Mouse (Mus musculus): Measurements from ENCODE around the gene Tmem238l. TPM values are rescaled to one million over a fixed set of nuclear protein-coding genes. Genes with fewer than 3 reads are reported as not detected.

Tmem238l gene
- total RNA-seq, 1 experiment from 2014 or later: not detected

Other genes with a start within 250 kb of the Tmem238l start
- gene Pirt, start 44.7 kb upstream of the Tmem238l start, total RNA-seq (2017): not detected in 2 replicates
- 2.3 TPM in 1 of 2 replicates, not detected in the other for gene Tmem220, start 68.5 kb downstream of the Tmem238l start, total RNA-seq (2017)
- gene Adprm, start 96.0 kb downstream of the Tmem238l start, total RNA-seq (2017): 13.6 and 15.1 TPM in 2 replicates
- gene Sco1, start 96.0 kb downstream of the Tmem238l start, total RNA-seq (2017): 24.5 and 25.7 TPM in 2 replicates
- gene Myh3, start 121.7 kb downstream of the Tmem238l start, total RNA-seq (2017): not detected in 2 replicates
- not detected in 2 replicates for gene Myh2, start 214.4 kb downstream of the Tmem238l start, total RNA-seq (2017)
- not detected in 2 replicates for gene Myh1, start 243.4 kb downstream of the Tmem238l start, total RNA-seq (2017)